Mouse (Mus musculus) inflammation-experienced regulatory T-cells, adult 16 weeks (primary cell): Measurements from ENCODE around the gene Acpp. TPM values are rescaled to one million over a fixed set of nuclear protein-coding genes. Genes with fewer than 3 reads are reported as not detected.

ENCODE experiments used
- polyA plus RNA-seq: library from polyadenylated mRNA; unstranded; fragments of 100-300 nt; shearing (Covaris generic); gene quantifications from one replicate; pipeline ENCODE4 v1.2.1, GENCODE M21; 2017

The Acpp gene
- polyA plus RNA-seq = 9.9 TPM

GRCm38 (mm10) chr9:104337183-104337931 lies at the start of gene Acpp:
Acpp (minus strand) TSS chr9:104337748.

GRCm38 (mm10) chr9:104262823-104263352 lies 74.7 kb downstream of the Acpp start, which contains the start of gene Dnajc13:
Dnajc13 (minus strand) TSS chr9:104262930.

Other genes starting within 250 kb of the Acpp start
- gene Ackr4, start 210.8 kb downstream of the Acpp start, polyA plus RNA-seq = 0.89 TPM
- 65.8 TPM for gene Dnajc13, start 74.8 kb downstream of the Acpp start, polyA plus RNA-seq
- not detected for gene Cpne4, start 209.5 kb upstream of the Acpp start, polyA plus RNA-seq